Mouse (Mus musculus): ENCODE data around the gene Ino80e. TPM values are rescaled to one million over a fixed set of nuclear protein-coding genes. Genes with fewer than 3 reads are reported as not detected.

The Ino80e gene
- polyA plus RNA-seq (2017; shearing (Covaris generic)), result 97.3 TPM

GRCm38 (mm10) chr7:126862147-126862784 is at the start of gene Ino80e:
TSS of gene Ino80e (minus strand) at chr7:126862377.

GRCm38 (mm10) chr7:126884286-126885164 is 22.3 kb upstream of the Ino80e start, which contains the start of gene Taok2:
TSS of gene Taok2 (minus strand) at chr7:126884703.

GRCm38 (mm10) chr7:126861429-126862130 is 597 bp downstream of the Ino80e start, which contains the start of gene Hirip3:
TSS of gene Hirip3 (plus strand) at chr7:126861972.

GRCm38 (mm10) chr7:126847116-126847420 is 15.1 kb downstream of the Ino80e start, which contains the start of gene Doc2a:
TSS of gene Doc2a (plus strand) at chr7:126847416.

GRCm38 (mm10) chr7:126831539-126831938 is 30.6 kb downstream of the Ino80e start, which contains the start of gene 4930451I11Rik:
TSS of gene 4930451I11Rik (minus strand) at chr7:126831639.

Other genes with a start within 250 kb of the Ino80e start
- gene Nupr1, start 231.5 kb downstream of the Ino80e start, polyA plus RNA-seq (2017; shearing (Covaris generic)), result not detected
- gene Sgf29, start 213.1 kb downstream of the Ino80e start, polyA plus RNA-seq (2017; shearing (Covaris generic)), result 109 TPM
- gene Sult1a1, start 185.9 kb downstream of the Ino80e start, polyA plus RNA-seq (2017; shearing (Covaris generic)), result 1.5 TPM
- 130 TPM for gene Bola2, start 167.0 kb downstream of the Ino80e start, polyA plus RNA-seq (2017; shearing (Covaris generic))
- gene Slx1b, start 166.6 kb downstream of the Ino80e start, polyA plus RNA-seq (2017; shearing (Covaris generic)), result 11.5 TPM
- 3,436 TPM for gene Coro1a, start 154.6 kb downstream of the Ino80e start, polyA plus RNA-seq (2017; shearing (Covaris generic))
- 29.4 TPM for gene Mapk3, start 102.8 kb downstream of the Ino80e start, polyA plus RNA-seq (2017; shearing (Covaris generic))
- gene Gdpd3, start 96.0 kb downstream of the Ino80e start, polyA plus RNA-seq (2017; shearing (Covaris generic)), result 0.93 TPM
- gene Ypel3, start 85.4 kb downstream of the Ino80e start, polyA plus RNA-seq (2017; shearing (Covaris generic)), result 283 TPM
- gene Tbx6, start 80.9 kb downstream of the Ino80e start, polyA plus RNA-seq (2017; shearing (Covaris generic)), result 4.4 TPM
- gene Ppp4c, start 69.9 kb downstream of the Ino80e start, polyA plus RNA-seq (2017; shearing (Covaris generic)), result 420 TPM
- not detected for gene Fam57b, start 64.7 kb downstream of the Ino80e start, polyA plus RNA-seq (2017; shearing (Covaris generic))
- not detected for gene 4930451I11Rik, start 30.7 kb downstream of the Ino80e start, polyA plus RNA-seq (2017; shearing (Covaris generic))
- not detected for gene Doc2a, start 15.0 kb downstream of the Ino80e start, polyA plus RNA-seq (2017; shearing (Covaris generic))
- 9.9 TPM for gene Hirip3, start 405 bp downstream of the Ino80e start, polyA plus RNA-seq (2017; shearing (Covaris generic))
- gene Taok2, start 22.3 kb upstream of the Ino80e start, polyA plus RNA-seq (2017; shearing (Covaris generic)), result 61.6 TPM
- 47.8 TPM for gene Tmem219, start 60.5 kb upstream of the Ino80e start, polyA plus RNA-seq (2017; shearing (Covaris generic))
- gene Kctd13, start 66.5 kb upstream of the Ino80e start, polyA plus RNA-seq (2017; shearing (Covaris generic)), result 11.5 TPM
- gene Asphd1, start 87.2 kb upstream of the Ino80e start, polyA plus RNA-seq (2017; shearing (Covaris generic)), result 0.17 TPM
- gene Sez6l2, start 88.2 kb upstream of the Ino80e start, polyA plus RNA-seq (2017; shearing (Covaris generic)), result 1.5 TPM
- gene Cdipt, start 113.5 kb upstream of the Ino80e start, polyA plus RNA-seq (2017; shearing (Covaris generic)), result 320 TPM
- 2.9 TPM for gene Cdiptos, start 113.7 kb upstream of the Ino80e start, polyA plus RNA-seq (2017; shearing (Covaris generic))
- gene Mvp, start 152.2 kb upstream of the Ino80e start, polyA plus RNA-seq (2017; shearing (Covaris generic)), result 59.1 TPM
- gene Pagr1b, start 154.1 kb upstream of the Ino80e start, polyA plus RNA-seq (2017; shearing (Covaris generic)), result 0.97 TPM
- 149 TPM for gene Pagr1a, start 155.0 kb upstream of the Ino80e start, polyA plus RNA-seq (2017; shearing (Covaris generic))
- gene Gm42742, start 158.7 kb upstream of the Ino80e start, polyA plus RNA-seq (2017; shearing (Covaris generic)), result 32.7 TPM
- 14.6 TPM for gene Prrt2, start 158.8 kb upstream of the Ino80e start, polyA plus RNA-seq (2017; shearing (Covaris generic))
- 24.7 TPM for gene Maz, start 164.7 kb upstream of the Ino80e start, polyA plus RNA-seq (2017; shearing (Covaris generic))
- gene Kif22, start 180.1 kb upstream of the Ino80e start, polyA plus RNA-seq (2017; shearing (Covaris generic)), result 18.7 TPM
- gene Zg16, start 225.0 kb upstream of the Ino80e start, polyA plus RNA-seq (2017; shearing (Covaris generic)), result not detected
- gene AI467606, start 229.0 kb upstream of the Ino80e start, polyA plus RNA-seq (2017; shearing (Covaris generic)), result 389 TPM